ENCODE assay signal across 8 mouse cellular contexts in genomic region chr4:49520572-49521340, GRCm38 (mm10). TPM values are rescaled to one million over a fixed set of nuclear protein-coding genes. Genes with fewer than 3 reads are reported as not detected.
A peak's percentile ranks its signal among the peaks of the same experiment; 100 is the strongest.
DNase-seq lines count a peak whose midpoint lies in the region; ATAC-seq and TF ChIP-seq lines count a peak whose summit lies in the region.

Gene Mrpl50 (minus strand): TSS chr4:49521093.
Gene Zfp189 (plus strand): TSS chr4:49521176.

- no peaks in the 10 kb centered on the region for H3K9me3 ChIP-seq in forebrain, embryonic 10.5 days
- no peaks in the 10 kb centered on the region for H3K9me3 ChIP-seq in heart, embryonic 15.5 days (replicated peaks)
- H3K9me3 ChIP-seq in liver, embryonic 14.5 days (ENCODE audit: control insufficient read depth, low read length): no peaks in the 10 kb centered on the region
- no peaks in the 10 kb centered on the region for H3K9me3 ChIP-seq in neural tube, embryonic 11.5 days (ENCODE audit: control insufficient read depth, low read length)
- no peaks in the 10 kb centered on the region for H3K9me3 ChIP-seq in stomach, postnatal 0 days (ENCODE audit: control insufficient read depth, low read length)

- peaks cover 22% of the 10 kb centered on the region for H3K4me1 ChIP-seq in forebrain, embryonic 10.5 days
- H3K4me1 ChIP-seq in heart, embryonic 15.5 days (replicated peaks): peaks cover 17% of the 10 kb centered on the region
- H3K4me1 ChIP-seq in liver, embryonic 14.5 days (replicated peaks; ENCODE audit: control insufficient read depth in 2 of 2, insufficient read depth in 2 of 2, low read length in 1 of 2): peaks cover 7 to 14% of the 10 kb centered on the region in 2 experiments
- H3K4me1 ChIP-seq in neural tube, embryonic 11.5 days (ENCODE audit: control insufficient read depth, insufficient read depth, low read length): peaks cover 3% of the 10 kb centered on the region; the same call in 1 of the 2 replicates
- no peaks in the 10 kb centered on the region for H3K4me1 ChIP-seq in stomach, postnatal 0 days (replicated peaks; ENCODE audit: control insufficient read depth, insufficient read depth)

- peaks cover 51% of the 10 kb centered on the region for H3K36me3 ChIP-seq in forebrain, embryonic 10.5 days (replicated peaks)
- H3K36me3 ChIP-seq in heart, embryonic 15.5 days: peaks cover 13% of the 10 kb centered on the region; the same call in 1 of the 2 replicates
- peaks cover 4% of the 10 kb centered on the region; the same call in 1 of the 2 replicates for H3K36me3 ChIP-seq in liver, embryonic 14.5 days (replicated peaks; ENCODE audit: control insufficient read depth, insufficient read depth, low read depth)
- H3K36me3 ChIP-seq in neural tube, embryonic 11.5 days (ENCODE audit: control insufficient read depth, insufficient read depth, low read length): 0 out of 2 replicates have a peak, but pooled peaks cover 2% of the 10 kb centered on the region
- no peaks in the 10 kb centered on the region for H3K36me3 ChIP-seq in stomach, postnatal 0 days (ENCODE audit: control insufficient read depth, insufficient read depth, low read length)

- peak within 1 kb of the TSS; percentile 72 for H3K4me2 ChIP-seq in heart, embryonic 15.5 days
- peak within 1 kb of the TSS; percentile 88 for H3K4me2 ChIP-seq in liver, embryonic 14.5 days (ENCODE audit: low read depth)
- H3K4me2 ChIP-seq in neural tube, embryonic 11.5 days (ENCODE audit: low read depth): peak within 1 kb of the TSS; percentile 56
- H3K4me2 ChIP-seq in stomach, postnatal 0 days (replicated peaks; ENCODE audit: low read depth): peak within 1 kb of the TSS; percentile 81

- H3K27ac ChIP-seq in forebrain, embryonic 10.5 days: peak within 1 kb of the TSS; percentile 89
- H3K27ac ChIP-seq in heart, embryonic 15.5 days: peak within 1 kb of the TSS; percentile 74
- peak within 1 kb of the TSS; percentile 23 for H3K27ac ChIP-seq in liver, embryonic 14.5 days
- H3K27ac ChIP-seq in neural tube, embryonic 11.5 days (ENCODE audit: low read depth, low read length): no peak within 1 kb of the TSS
- peak within 1 kb of the TSS; percentile 83 for H3K27ac ChIP-seq in stomach, postnatal 0 days (replicated peaks)

- peak within 1 kb of the TSS; percentile 74 for H3K4me3 ChIP-seq in forebrain, embryonic 10.5 days
- peak within 1 kb of the TSS; percentile 72 for H3K4me3 ChIP-seq in heart, embryonic 15.5 days
- H3K4me3 ChIP-seq in liver, embryonic 14.5 days (ENCODE audit: insufficient read depth in 1 of 2, low read depth in 2 of 2, low read length in 2 of 2): peak within 1 kb of the TSS; percentile 78 to 88
- peak within 1 kb of the TSS; percentile 44 for H3K4me3 ChIP-seq in neural tube, embryonic 11.5 days (ENCODE audit: low read depth, low read length)
- peak within 1 kb of the TSS; percentile 72 for H3K4me3 ChIP-seq in stomach, postnatal 0 days (ENCODE audit: low read depth, low read length)

- no peaks in the 10 kb centered on the region for H3K27me3 ChIP-seq in forebrain, embryonic 10.5 days (ENCODE audit: poor library complexity, severe bottlenecking)
- no peaks in the 10 kb centered on the region for H3K27me3 ChIP-seq in heart, embryonic 15.5 days
- no peaks in the 10 kb centered on the region for H3K27me3 ChIP-seq in liver, embryonic 14.5 days (ENCODE audit: control insufficient read depth, insufficient read depth, low read length)
- no peaks in the 10 kb centered on the region for H3K27me3 ChIP-seq in neural tube, embryonic 11.5 days (ENCODE audit: control insufficient read depth, insufficient read depth, low read length)
- H3K27me3 ChIP-seq in stomach, postnatal 0 days (ENCODE audit: control insufficient read depth, insufficient read depth, low read length): no peaks in the 10 kb centered on the region

- peak; percentile 99 for ATAC-seq in heart, embryonic 15.5 days (replicated peaks; ENCODE audit: insufficient number of reproducible peaks, insufficient read depth, low FRiP score, low read depth)
- peak; percentile 98 for ATAC-seq in liver, embryonic 14.5 days (ENCODE audit: insufficient read depth)
- peak; percentile 99 for ATAC-seq in neural tube, embryonic 11.5 days (ENCODE audit: insufficient read depth, low FRiP score, low TSS enrichment)
- ATAC-seq in stomach, postnatal 0 days (ENCODE audit: low FRiP score, low TSS enrichment): peak; percentile 99

- TF ChIP-seq CTCF in liver, embryonic 14.5 days (IDR thresholded peaks at IDR 0.05; ENCODE audit: low read depth): no peak
- no peak for TF ChIP-seq CTCF in stomach, postnatal 0 days (IDR thresholded peaks at IDR 0.05; ENCODE audit: low read depth)

- WGBS in forebrain, embryonic 10.5 days: under 1% methylated on average over 41 of the region's 41 CpGs
- under 1% methylated on average over 41 of the region's 41 CpGs for WGBS in heart, embryonic 15.5 days
- under 1% methylated on average over 41 of the region's 41 CpGs for WGBS in liver, embryonic 14.5 days (ENCODE audit: insufficient replicate concordance)
- WGBS in neural tube, embryonic 11.5 days: under 1% methylated on average over 41 of the region's 41 CpGs
- 0% methylated on average over 41 of the region's 41 CpGs for WGBS in stomach, postnatal 0 days

- no peak for TF ChIP-seq EP300 in liver, embryonic 14.5 days (IDR thresholded peaks at IDR 0.05; ENCODE audit: low read depth)
- TF ChIP-seq EP300 in stomach, postnatal 0 days (optimal IDR thresholded peaks at IDR 0.05): no peak

- DNase-seq in CD8-positive naive resting alpha-beta T cell, adult 2 months (ENCODE audit: low read depth in 2 of 2, low spot score in 2 of 2): peak; percentile 89 to 91
- peak; percentile 90 for DNase-seq in c-Kit-positive CD71-negative TER-119-negative erythroid progenitor cells, embryonic 14.5 days (ENCODE audit: low read depth)
- DNase-seq in forebrain, embryonic 10.5 days (ENCODE audit: extremely low spot score, low spot score): peak; percentile 91
- peak; percentile 95 to 98 for DNase-seq in kidney, postnatal 25 days
- peak; percentile 95 to 97 (median 96) for DNase-seq in liver, embryonic 14.5 days (ENCODE audit: low read depth in 3 of 3, low spot score in 3 of 3)
- peak; percentile 93 for DNase-seq in neural tube, embryonic 11.5 days (ENCODE audit: low spot score)
- peak; percentile 92 for DNase-seq in stomach, postnatal 0 days (ENCODE audit: low spot score)

- H3K9ac ChIP-seq in heart, embryonic 15.5 days: peak within 1 kb of the TSS; percentile 77
- H3K9ac ChIP-seq in liver, embryonic 14.5 days (replicated peaks): peak within 1 kb of the TSS; percentile 77
- peak within 1 kb of the TSS; percentile 67 for H3K9ac ChIP-seq in neural tube, embryonic 11.5 days (ENCODE audit: low read length)
- H3K9ac ChIP-seq in stomach, postnatal 0 days (ENCODE audit: low read length): peak within 1 kb of the TSS; percentile 79

RNA-seq across cellular contexts. Expression of gene Mrpl50, which starts in this region (rescaled TPM):
- polyA plus RNA-seq in forebrain, embryonic 10.5 days (2016; fragmentation: Nextera tagmentation; extraction: Ambion mirVana): 87.7 and 89.3 TPM in 2 replicates
- 52.9 and 61.3 TPM in 2 replicates for polyA plus RNA-seq in heart, embryonic 15.5 days (2015; fragmentation: Nextera tagmentation; extraction: Ambion mirVana)
- polyA plus RNA-seq in liver, embryonic 14.5 days (2012; rRNA removed): 11.7 and 16.6 TPM in 2 replicates
- 55.7 TPM in 2 replicates for polyA plus RNA-seq in liver, embryonic 14.5 days (2014; fragmentation: Nextera tagmentation; extraction: Ambion mirVana)
- polyA plus RNA-seq in neural tube, embryonic 11.5 days (2014; fragmentation: Nextera tagmentation; extraction: Ambion mirVana): 89.5 and 90.4 TPM in 2 replicates
- 58.5 and 61.0 TPM in 2 replicates for polyA plus RNA-seq in stomach, postnatal 0 days (2015; fragmentation: Nextera tagmentation; extraction: Ambion mirVana)

RNA-seq across cellular contexts. Expression of gene Zfp189, which starts in this region (rescaled TPM):
- 9.8 and 12.2 TPM in 2 replicates for polyA plus RNA-seq in forebrain, embryonic 10.5 days (2016; fragmentation: Nextera tagmentation; extraction: Ambion mirVana)
- 5.6 and 7.2 TPM in 2 replicates for polyA plus RNA-seq in heart, embryonic 15.5 days (2015; fragmentation: Nextera tagmentation; extraction: Ambion mirVana)
- polyA plus RNA-seq in liver, embryonic 14.5 days (2012; rRNA removed): 0.88 and 1.5 TPM in 2 replicates
- polyA plus RNA-seq in liver, embryonic 14.5 days (2014; fragmentation: Nextera tagmentation; extraction: Ambion mirVana): 2.6 and 3.5 TPM in 2 replicates
- 13.2 and 15.0 TPM in 2 replicates for polyA plus RNA-seq in neural tube, embryonic 11.5 days (2014; fragmentation: Nextera tagmentation; extraction: Ambion mirVana)
- polyA plus RNA-seq in stomach, postnatal 0 days (2015; fragmentation: Nextera tagmentation; extraction: Ambion mirVana): 1.9 and 2.1 TPM in 2 replicates
